Mouse (Mus musculus): Measurements from ENCODE around the gene Dbnl.
"Not testable (repeated sequence)": the region's sequence is repeated elsewhere in the genome, so short reads cannot be mapped to it uniquely, and the experiment has no call there.

Dbnl gene

GRCm38 (mm10) chr11:5795706-5796105 lies 7.4 kb downstream of the Dbnl start:
- no peak for DNase-seq (ENCODE audit: low read depth, low spot score)

- peak; percentile 46 for DNase-seq (ENCODE audit: low read depth, low spot score)
These were observed 8.7 kb downstream of the Dbnl start for GRCm38 (mm10) chr11:5796939-5797338.

GRCm38 (mm10) chr11:5797371-5797770 lies 9.1 kb downstream of the Dbnl start:
- DNase-seq (ENCODE audit: low read depth, low spot score) = peak; percentile 74

GRCm38 (mm10) chr11:5797928-5798327 lies 9.6 kb downstream of the Dbnl start:
- DNase-seq (ENCODE audit: low read depth, low spot score) = no peak

GRCm38 (mm10) chr11:5799621-5800490 lies 11.6 kb downstream of the Dbnl start:
- DNase-seq (ENCODE audit: low read depth, low spot score) = no peak

GRCm38 (mm10) chr11:5801511-5801910 lies 13.2 kb downstream of the Dbnl start:
- DNase-seq (ENCODE audit: low read depth, low spot score) = no peak

GRCm38 (mm10) chr11:5802005-5802404 lies 13.7 kb downstream of the Dbnl start:
- DNase-seq (ENCODE audit: low read depth, low spot score) = peak; percentile 69

GRCm38 (mm10) chr11:5802457-5803217 lies 14.3 kb downstream of the Dbnl start:
- peak; percentile 34 for DNase-seq (ENCODE audit: low read depth, low spot score)

GRCm38 (mm10) chr11:5803551-5803981 lies 15.3 kb downstream of the Dbnl start, which contains the start of gene Pgam2:
TSS of gene Pgam2 (minus strand) at chr11:5803733.
- DNase-seq (ENCODE audit: low read depth, low spot score) = peak; percentile 49

GRCm38 (mm10) chr11:5804174-5804573 lies 15.9 kb downstream of the Dbnl start:
- no peak for DNase-seq (ENCODE audit: low read depth, low spot score)

GRCm38 (mm10) chr11:5805711-5806110 lies 17.4 kb downstream of the Dbnl start:
- DNase-seq (ENCODE audit: low read depth, low spot score) = no peak

- no peak for DNase-seq (ENCODE audit: low read depth, low spot score)
These were observed 19.7 kb downstream of the Dbnl start for GRCm38 (mm10) chr11:5807956-5808355.

GRCm38 (mm10) chr11:5809487-5809886 lies 21.2 kb downstream of the Dbnl start:
- DNase-seq (ENCODE audit: low read depth, low spot score) = not testable (repeated sequence)

GRCm38 (mm10) chr11:5813381-5813780 lies 25.1 kb downstream of the Dbnl start:
- peak; percentile 87 for DNase-seq (ENCODE audit: low read depth, low spot score)

- DNase-seq (ENCODE audit: low read depth, low spot score) = no peak
These were observed 30.9 kb downstream of the Dbnl start for GRCm38 (mm10) chr11:5819223-5819622.

GRCm38 (mm10) chr11:5825432-5825831 lies 37.1 kb downstream of the Dbnl start:
- DNase-seq (ENCODE audit: low read depth, low spot score) = peak; percentile 44

GRCm38 (mm10) chr11:5827931-5828330 lies 39.6 kb downstream of the Dbnl start:
- DNase-seq (ENCODE audit: low read depth, low spot score) = no peak

- peak; percentile 60 for DNase-seq (ENCODE audit: low read depth, low spot score)
These were observed 40.4 kb downstream of the Dbnl start for GRCm38 (mm10) chr11:5828509-5829191.

GRCm38 (mm10) chr11:5829327-5829726 lies 41.0 kb downstream of the Dbnl start:
- DNase-seq (ENCODE audit: low read depth, low spot score) = no peak

GRCm38 (mm10) chr11:5834506-5834905 lies 46.2 kb downstream of the Dbnl start:
- DNase-seq (ENCODE audit: low read depth, low spot score) = no peak

GRCm38 (mm10) chr11:5835057-5835456 lies 46.8 kb downstream of the Dbnl start:
- DNase-seq (ENCODE audit: low read depth, low spot score) = no peak

GRCm38 (mm10) chr11:5836126-5836525 lies 47.8 kb downstream of the Dbnl start:
- no peak for DNase-seq (ENCODE audit: low read depth, low spot score)

Measured in R1 (cell line).